Mouse (Mus musculus) forelimb bud, embryonic 11.5 days (tissue): ENCODE data around the gene Olfr1303.

Source experiments
- DNase-seq: peaks from one replicate; pipeline ENCODE4 v3.0.0-alpha.2; 2012; ENCODE audit warnings: low read depth, low spot score

The Olfr1303 gene

DNA sequence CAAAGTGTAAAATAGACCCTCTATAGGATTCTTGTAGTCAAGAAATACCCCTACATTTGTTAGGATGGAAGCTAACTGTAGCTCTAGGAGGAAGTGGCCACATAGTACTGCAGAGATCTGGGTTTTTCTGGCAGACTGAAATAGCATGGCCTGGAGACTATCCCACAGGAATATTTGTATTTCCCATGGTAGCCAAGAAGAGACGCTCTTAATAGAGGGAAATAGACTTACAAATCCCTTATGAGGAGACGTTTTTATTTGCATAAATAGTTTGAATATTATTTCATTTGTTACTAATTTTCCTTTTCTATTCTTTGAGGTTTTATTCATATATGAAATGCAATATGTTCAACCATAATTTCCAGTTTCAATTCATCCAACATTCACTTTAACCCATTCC, at the start of gene Olfr1303:
Gene Olfr1303 (minus strand): TSS at position 101 of the 400 bp plus-strand sequence.
- DNase-seq, result no peak

DNA sequence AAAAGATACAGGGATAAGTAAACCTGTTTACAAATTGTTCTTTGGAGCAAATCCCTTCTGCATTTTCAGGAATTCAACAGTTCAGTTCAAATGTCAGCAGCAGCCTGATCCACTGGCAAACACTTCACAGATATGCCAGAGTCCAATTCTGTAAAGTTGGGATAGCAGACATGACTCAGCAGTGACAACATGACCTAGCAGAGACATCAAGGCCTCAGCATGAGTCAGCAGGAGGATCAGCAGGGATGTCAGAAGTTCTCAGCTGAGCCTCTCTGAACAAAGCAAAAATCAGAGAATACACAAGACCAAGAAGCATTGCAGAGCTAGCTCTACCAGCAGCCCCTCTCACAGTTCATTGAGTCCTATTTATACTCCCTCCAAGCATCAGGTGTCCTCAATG, 7.2 kb downstream of the Olfr1303 start:
- DNase-seq, result no peak

DNA sequence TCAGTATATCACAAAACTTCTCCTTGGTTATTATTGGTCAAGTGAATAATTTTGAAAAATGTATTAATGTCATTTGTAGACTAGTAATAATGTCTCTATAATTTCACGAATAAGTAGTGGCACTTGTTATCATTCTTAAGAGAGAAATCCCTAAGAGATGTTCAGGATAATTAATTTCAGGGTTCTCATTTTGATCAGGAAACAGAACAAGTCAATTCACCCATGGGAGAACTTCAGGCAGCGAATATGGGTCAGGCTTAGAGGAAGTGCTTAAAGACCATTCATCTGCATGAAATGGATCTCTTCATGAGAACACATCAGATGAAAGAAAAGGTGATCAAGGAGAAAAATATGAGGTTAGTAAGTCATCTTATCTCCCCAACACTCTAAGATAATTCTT, 43.0 kb downstream of the Olfr1303 start, which contains the start of gene Olfr1302:
Gene Olfr1302 (plus strand): TSS at position 301 of the 400 bp plus-strand sequence.
- DNase-seq, result no peak
